Mouse (Mus musculus): Measurements from ENCODE around the gene Amh.

Amh gene

DNA sequence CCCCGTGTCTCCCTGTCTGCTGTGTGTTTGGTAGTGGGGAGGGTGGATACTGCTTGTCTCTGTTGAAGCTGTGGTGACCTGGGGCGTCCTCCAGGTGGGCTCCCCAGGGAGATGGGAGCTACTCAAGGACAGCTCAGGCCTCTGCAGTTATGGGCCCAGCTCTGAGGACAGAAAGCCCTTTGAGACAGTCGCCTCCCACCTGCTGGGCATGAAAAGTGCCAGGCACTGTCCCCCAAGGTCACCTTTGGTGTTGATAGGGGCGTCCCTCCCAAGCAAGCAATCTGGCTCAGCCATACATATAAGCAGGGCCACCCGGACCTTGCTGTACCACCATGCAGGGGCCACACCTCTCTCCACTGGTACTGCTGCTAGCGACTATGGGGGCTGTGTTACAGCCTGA lies at the start of gene Amh:
Gene Amh (plus strand): TSS at position 328 of the 400 bp plus-strand sequence.
- DNase-seq (ENCODE audit: low spot score), result no peak

DNA sequence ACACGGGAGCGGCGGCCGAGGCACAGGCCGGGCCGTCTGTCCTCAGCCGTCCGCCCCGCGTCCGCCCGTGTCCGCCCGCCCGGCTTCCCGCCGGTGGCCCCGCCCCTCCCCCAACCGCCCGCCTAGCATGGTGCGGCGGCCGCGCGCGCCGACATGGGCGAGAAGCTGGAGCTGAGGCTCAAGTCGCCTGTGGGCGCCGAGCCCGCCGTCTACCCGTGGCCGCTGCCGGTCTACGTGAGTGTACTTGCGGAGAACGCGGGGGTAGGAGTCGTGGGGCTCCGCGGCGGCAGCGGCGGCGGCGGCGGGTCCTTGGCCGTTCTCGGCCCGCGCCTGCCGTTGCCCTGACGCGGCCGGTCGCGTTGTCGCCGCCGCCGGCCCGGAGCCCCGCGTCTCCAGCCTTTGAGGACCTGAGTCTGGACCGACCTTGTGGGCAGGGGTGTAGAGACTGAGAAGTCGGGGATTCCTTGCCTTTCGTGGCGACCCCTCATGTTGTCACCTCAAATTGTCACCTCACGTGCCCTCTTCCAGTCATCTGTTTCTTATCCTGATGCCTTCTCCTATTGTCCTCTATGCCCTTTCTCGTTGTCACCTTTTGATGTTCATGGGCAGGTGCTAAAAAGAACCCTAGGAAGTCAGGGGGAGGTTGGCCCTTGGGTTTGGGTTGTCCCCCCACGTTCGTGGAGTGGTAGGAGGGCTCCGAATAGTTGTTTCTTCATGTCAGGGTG lies 49.6 kb upstream of the Amh start:
- DNase-seq (ENCODE audit: low spot score), result no peak

DNA sequence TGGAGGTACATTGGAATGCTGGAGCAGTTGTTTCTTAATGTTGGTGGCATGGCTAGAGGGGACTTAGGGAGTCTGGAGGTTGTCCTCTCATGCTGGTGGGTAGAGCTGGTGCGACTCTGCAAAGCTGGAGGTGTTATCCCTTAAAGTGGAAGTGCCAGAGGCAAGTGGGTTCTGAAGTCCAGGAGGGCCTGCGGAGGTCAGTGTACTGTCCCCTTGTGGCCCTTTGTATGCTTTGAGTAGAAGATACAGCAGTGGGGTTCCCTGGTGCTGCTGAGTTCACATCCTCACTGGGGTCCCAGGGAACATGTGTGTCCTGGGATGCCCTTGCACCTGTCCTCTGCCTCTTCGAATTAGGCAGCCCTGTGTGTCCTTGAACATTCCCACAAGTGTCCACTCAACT lies 48.9 kb upstream of the Amh start:
- DNase-seq (ENCODE audit: low spot score), result no peak

- DNase-seq (ENCODE audit: low spot score), result no peak
Observed at GRCm38 (mm10) chr10:80756509-80756908, 48.5 kb upstream of the Amh start.

- DNase-seq (ENCODE audit: low spot score), result no peak
Observed at GRCm38 (mm10) chr10:80756967-80757366, 48.1 kb upstream of the Amh start.

DNA sequence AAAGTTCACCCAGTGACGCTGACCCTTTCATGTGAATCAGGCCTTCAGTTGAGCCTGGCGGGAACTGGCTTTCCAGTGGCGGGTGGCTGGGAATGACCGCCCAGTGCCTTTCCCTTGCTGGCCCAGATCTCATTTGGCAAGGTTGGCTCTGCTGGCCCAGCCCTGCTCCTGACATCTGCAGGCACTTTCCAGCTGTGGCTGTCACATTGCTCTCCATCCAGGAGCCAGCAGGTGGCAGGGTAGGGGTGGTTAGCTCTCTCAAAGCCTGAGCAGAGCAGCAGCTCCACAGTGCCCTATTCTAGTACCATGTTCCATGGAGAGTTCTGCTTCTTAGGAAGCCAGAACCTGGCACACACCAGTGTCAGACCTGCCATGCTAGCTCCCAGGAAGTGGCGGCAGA lies 47.3 kb upstream of the Amh start:
- DNase-seq (ENCODE audit: low spot score), result peak; percentile 64

- no peak for DNase-seq (ENCODE audit: low spot score)
Observed at GRCm38 (mm10) chr10:80758651-80759050, 46.4 kb upstream of the Amh start.

DNA sequence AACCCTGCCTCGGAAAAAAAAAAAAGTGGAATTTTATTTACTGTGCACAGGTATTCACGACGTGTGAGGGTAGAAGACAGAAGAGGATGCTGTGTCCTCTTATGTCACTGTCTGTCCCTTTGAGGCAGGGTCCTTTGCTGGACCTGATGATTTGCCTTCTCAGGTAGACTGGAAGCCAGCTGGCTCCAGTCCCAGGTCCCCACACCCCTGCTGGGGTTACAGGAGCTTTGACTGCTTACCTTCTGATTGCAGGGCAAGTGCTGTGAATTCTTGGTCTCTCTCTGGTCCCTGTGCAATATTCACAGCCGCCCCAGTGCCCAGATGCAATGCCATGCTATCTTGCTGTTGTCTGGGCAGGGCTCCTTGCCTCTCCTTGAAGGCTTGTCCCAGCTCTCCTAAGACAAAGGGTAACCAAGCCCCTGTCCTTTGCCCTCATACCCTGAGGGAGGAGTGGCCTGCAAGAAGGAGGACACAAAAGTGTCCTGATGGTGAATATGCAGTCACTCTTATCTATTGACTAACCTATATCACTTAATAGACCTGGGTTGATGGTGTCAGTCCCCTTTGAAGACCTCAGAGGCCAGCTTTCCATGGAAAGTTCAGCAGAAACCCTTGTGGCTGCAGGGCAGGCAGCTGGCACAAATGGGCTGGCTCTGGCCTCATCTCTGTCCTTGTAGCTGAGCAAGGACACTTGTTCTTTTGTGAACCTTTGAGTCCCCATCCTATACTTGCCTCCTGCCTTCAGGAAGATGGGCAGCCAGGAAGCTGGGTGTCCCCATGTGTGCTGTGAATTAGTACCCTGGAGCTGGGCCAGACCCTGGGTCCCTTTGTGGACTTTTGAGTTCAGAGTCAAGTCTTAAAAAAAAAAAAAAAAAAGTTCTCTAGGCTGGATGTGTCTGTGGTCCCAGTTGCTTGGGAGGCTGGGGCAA lies 44.2 kb upstream of the Amh start:
- DNase-seq (ENCODE audit: low spot score), result no peak

DNA sequence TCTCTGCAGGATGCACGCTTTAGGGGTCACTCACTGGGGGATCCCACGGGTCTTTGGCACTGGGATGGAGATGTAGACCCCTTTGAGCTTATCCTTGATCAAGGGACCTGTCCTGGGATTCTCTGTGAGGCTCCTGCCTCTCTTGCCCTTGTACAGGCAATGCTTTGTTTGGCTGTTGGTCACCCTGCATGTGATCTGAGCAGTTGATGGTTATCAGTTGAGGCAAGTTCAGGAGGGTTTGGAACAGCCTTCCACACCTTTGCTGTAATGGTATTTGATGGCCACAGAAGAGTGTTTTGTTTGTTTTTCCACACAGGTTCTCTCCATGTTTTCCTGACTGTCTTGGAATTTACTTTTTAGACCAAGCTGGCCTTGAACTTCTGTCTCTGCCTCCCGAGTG lies 43.2 kb upstream of the Amh start:
- DNase-seq (ENCODE audit: low spot score), result no peak

GRCm38 (mm10) chr10:80763502-80763901 lies 41.5 kb upstream of the Amh start:
- DNase-seq (ENCODE audit: low spot score), result no peak

GRCm38 (mm10) chr10:80765746-80766145 lies 39.3 kb upstream of the Amh start:
- DNase-seq (ENCODE audit: low spot score), result no peak

DNA sequence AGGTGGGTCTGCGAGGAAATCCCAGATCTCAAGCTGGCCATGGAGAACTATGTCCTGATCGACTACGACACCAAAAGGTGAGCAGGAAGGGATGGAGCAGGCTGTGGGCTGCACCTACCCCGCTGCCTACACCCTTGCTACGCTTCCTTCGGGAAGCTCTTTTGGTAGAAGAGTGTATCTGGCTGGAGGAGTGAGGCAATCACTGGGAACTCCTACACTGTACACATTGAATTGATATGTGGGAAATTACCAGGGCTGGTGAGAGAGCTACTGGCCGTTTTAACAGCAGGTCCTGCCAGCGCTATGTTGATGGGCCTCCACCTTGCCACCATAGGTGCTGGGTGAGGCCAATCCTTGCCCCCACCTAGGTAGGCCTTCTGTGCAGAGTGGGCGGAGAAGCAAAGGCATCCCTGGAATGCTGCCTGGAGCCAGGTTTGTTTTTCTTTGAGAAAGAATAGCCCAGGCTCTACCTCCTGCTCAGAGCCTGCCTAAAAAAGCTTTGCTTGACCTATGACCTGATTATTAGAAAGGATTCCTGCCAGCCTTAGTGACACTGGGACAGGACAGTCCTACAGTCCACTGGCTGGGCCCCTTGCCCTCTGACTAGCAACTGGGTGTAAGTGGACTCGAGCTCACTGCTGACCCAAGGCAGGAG lies 38.8 kb upstream of the Amh start:
- no peak for DNase-seq (ENCODE audit: low spot score)

GRCm38 (mm10) chr10:80768365-80768764 lies 36.7 kb upstream of the Amh start:
- DNase-seq (ENCODE audit: low spot score), result no peak

GRCm38 (mm10) chr10:80773816-80774215 lies 31.2 kb upstream of the Amh start:
- DNase-seq (ENCODE audit: low spot score), result no peak

GRCm38 (mm10) chr10:80774549-80774948 lies 30.5 kb upstream of the Amh start:
- DNase-seq (ENCODE audit: low spot score), result peak; percentile 78

GRCm38 (mm10) chr10:80774981-80775380 lies 30.1 kb upstream of the Amh start:
- no peak for DNase-seq (ENCODE audit: low spot score)

DNA sequence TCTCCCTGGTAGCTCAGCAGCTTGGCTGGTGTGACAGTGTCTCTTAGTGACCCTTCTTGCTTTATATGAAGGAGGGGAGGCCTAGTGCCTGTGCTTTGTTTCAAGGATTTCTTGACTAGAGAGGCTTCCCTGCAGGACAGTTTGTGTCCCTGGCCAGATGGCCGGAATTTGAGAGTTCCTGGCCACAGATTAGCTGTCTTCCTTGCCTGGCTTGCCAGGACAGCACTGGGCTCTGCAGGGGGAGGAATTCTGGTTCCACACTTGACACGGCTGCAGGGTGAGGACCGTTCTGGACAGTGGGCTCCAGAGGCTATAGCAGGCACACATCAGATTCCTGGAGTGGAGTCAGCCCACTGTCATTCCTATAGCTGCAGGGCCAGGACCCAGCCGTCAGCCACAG lies 29.3 kb upstream of the Amh start:
- no peak for DNase-seq (ENCODE audit: low spot score)

DNA sequence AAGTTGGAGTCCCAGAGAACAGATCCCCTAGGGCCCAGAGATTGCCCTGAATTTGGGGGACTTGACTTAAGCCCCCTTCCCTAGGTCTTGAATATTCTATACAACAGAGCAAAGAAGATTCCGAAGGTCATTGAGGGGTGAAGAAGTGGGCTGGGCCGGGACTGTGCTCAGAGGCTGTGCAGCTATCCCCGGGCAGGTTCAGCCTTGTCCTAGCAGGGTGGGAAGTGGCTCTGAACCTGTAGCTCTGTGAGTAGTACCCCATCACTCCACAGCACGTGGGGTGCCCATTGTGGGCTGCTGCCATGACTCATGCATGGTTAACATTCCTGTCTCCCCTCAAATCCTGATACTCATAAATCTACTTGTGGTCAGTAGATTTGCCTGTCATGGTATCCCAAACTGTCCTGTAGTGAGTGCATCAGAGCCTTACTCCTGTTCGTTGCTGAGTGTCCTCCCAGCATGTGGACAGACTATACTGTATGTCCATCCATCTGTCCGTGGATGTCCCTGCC lies 28.6 kb upstream of the Amh start:
- DNase-seq (ENCODE audit: low spot score), result no peak

DNA sequence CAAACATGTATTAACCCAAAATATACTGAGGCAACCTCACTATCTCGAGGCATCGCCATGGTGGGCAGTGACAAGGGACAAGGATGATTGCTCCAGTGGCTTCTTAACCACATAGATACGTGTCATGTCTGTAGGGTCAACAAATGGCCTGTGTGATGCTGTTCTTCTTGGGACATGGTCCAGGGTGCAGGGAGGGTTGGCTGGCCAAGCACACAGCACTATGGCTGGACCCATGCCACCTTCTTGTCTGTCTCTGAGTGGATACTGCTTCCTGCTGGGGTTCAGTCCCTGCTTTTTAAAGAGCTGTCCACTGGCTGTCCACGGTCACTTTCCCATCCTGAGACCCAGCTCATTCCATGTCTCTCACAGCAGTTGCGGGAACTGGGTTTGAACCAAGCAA lies 27.9 kb upstream of the Amh start:
- DNase-seq (ENCODE audit: low spot score), result no peak

DNA sequence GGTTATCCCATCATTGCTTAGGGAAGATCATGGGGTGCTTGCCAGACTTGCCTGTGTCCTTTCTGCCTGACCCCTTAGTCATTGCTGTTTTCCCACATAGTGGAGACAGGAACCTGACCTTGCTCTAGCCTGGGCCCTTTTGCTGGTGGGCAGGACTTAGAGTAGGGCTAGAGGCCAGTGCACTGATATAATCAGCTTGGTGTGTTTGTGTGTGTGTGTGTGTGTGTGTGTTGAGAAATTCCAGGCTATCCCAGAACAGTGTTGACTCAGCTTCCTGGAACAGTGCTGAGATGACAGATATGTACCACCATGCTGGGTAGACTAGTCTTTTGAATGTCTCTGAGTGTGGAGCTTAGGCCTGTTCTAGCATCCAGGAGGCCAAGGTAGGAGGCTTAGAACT lies 25.5 kb upstream of the Amh start:
- no peak for DNase-seq (ENCODE audit: low spot score)

- no peak for DNase-seq (ENCODE audit: low spot score)
Observed at GRCm38 (mm10) chr10:80784302-80784701, 20.7 kb upstream of the Amh start.

- no peak for DNase-seq (ENCODE audit: low spot score)
Observed at GRCm38 (mm10) chr10:80784871-80785270, 20.2 kb upstream of the Amh start.

DNA sequence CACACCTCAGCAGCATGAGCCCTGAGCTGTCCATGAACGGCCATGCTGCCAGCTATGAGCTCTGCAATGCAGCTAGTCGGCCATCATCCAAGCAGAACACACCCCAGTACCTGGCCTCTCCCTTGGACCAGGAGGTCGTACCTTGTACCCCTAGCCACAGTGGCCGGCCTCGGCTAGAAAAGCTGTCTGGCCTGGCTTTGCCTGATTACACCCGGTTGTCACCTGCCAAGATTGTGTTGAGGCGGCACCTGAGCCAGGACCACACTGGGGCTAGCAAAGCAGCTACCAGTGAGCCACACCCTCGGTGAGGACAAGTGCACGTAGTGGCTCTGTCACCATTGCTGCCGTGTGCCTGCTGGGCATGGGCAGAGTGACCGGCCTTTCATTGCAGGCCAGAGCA lies 19.1 kb upstream of the Amh start:
- DNase-seq (ENCODE audit: low spot score), result no peak

Measured in c-Kit-positive CD71-positive TER-119-positive erythroid progenitor cells, embryonic 14.5 days (primary cell).